Mouse (Mus musculus): ENCODE results near the gene Zfp459.

GRCm38 (mm10) chr13:67415759-67416158 is 5.5 kb downstream of the Zfp459 start:
- no peak for TF ChIP-seq GABPA (IDR thresholded peaks at IDR 0.05; ENCODE audit: low read depth, low read length)
- no peak for TF ChIP-seq E2F4 (IDR thresholded peaks at IDR 0.05; ENCODE audit: borderline replicate concordance, low read depth, low read length)
- TF ChIP-seq SMC3 (IDR thresholded peaks at IDR 0.05; ENCODE audit: low read depth, low read length): no peak
- TF ChIP-seq ZKSCAN1 (IDR thresholded peaks at IDR 0.05; ENCODE audit: low read depth, low read length): no peak
- TF ChIP-seq USF2 (IDR thresholded peaks at IDR 0.05; ENCODE audit: borderline replicate concordance in 1 of 2, insufficient read depth in 1 of 2, low read depth in 1 of 2, low read length in 2 of 2): no peak
- TF ChIP-seq EP300 (IDR thresholded peaks at IDR 0.05; ENCODE audit: low read depth in 1 of 2, low read length in 2 of 2): no peak
- TF ChIP-seq RCOR1 (IDR thresholded peaks at IDR 0.05; ENCODE audit: low read depth, low read length): no peak
- no peak for TF ChIP-seq CTCF (IDR thresholded peaks at IDR 0.05 in 2 of 3, conservative IDR thresholded peaks at IDR 0.05 in 1 of 3; ENCODE audit: control insufficient read depth in 1 of 3, insufficient read depth in 1 of 3, low read depth in 2 of 3, low read length in 3 of 3, poor library complexity in 1 of 3, severe bottlenecking in 1 of 3)
- TF ChIP-seq MEF2A (IDR thresholded peaks at IDR 0.05; ENCODE audit: extremely low read depth, insufficient replicate concordance, low read depth, low read length, poor library complexity, severe bottlenecking): no peak
- no peak for TF ChIP-seq BHLHE40 (IDR thresholded peaks at IDR 0.05; ENCODE audit: borderline replicate concordance, low read depth, low read length)
